In genomic region chr5:25030276-25030681, GRCm38 (mm10) we compare ENCODE assay signal across 9 mouse cellular contexts.
A peak's percentile ranks its signal among the peaks of the same experiment; 100 is the strongest.
DNase-seq lines count a peak whose midpoint lies in the region; ATAC-seq lines count a peak whose summit lies in the region.
"Had no signal": no experiment of that assay in that cellular context is flagged by ENCODE, and none has a peak within 500 bp of the region (broad histone marks: within the 10 kb centered on the region; RNA-seq: fewer than 3 reads in every experiment).

No protein-coding gene starts in this region.

- no peak overlapping the region for H3K27ac ChIP-seq in intestine, embryonic 15.5 days
- H3K27ac ChIP-seq: kidney, embryonic 15.5 days had no signal

- no peaks in the 10 kb centered on the region for H3K9me3 ChIP-seq in intestine, embryonic 15.5 days
- H3K9me3 ChIP-seq: kidney, embryonic 15.5 days had no signal

- no peaks in the 10 kb centered on the region for H3K27me3 ChIP-seq in intestine, embryonic 15.5 days (replicated peaks)
- H3K27me3 ChIP-seq: kidney, embryonic 15.5 days had no signal

- intact Hi-C loops in gastrocnemius, postnatal 14 days (cut with DNase I; ENCODE audit: low total_unique reads), result no loop called here

- H3K4me1 ChIP-seq in intestine, embryonic 15.5 days (replicated peaks), result peaks cover 5% of the 10 kb centered on the region; the same call in 1 of the 2 replicates

- no peak overlapping the region for H3K9ac ChIP-seq in intestine, embryonic 15.5 days
- H3K9ac ChIP-seq: kidney, embryonic 15.5 days had no signal

- 20% methylated on average over 3 of the region's 3 CpGs for WGBS in intestine, embryonic 15.5 days

- peak; percentile 59; the same call in 1 of the 2 replicates for ATAC-seq in intestine, embryonic 15.5 days

- no peak overlapping the region for H3K4me3 ChIP-seq in intestine, embryonic 15.5 days (replicated peaks)
- H3K4me3 ChIP-seq: kidney, embryonic 15.5 days had no signal

- peak; percentile 47 for DNase-seq in embryo, embryonic 10 days (ENCODE audit: low spot score)
- no peak for DNase-seq in embryo, embryonic 9.5 days (ENCODE audit: extremely low spot score)
- DNase-seq in fibroblast of lung, adult 2 months (ENCODE audit: low read depth), result peak; percentile 56
- DNase-seq in lung, postnatal 36 days, result peak; percentile 76
- DNase-seq in frontal cortex, postnatal 10 days (ENCODE audit: low spot score in 2 of 2), result no peak
- no peak for DNase-seq in urinary bladder, adult 2 months (ENCODE audit: low spot score)
- no peak for DNase-seq in gastrocnemius, postnatal 14 days

- H3K4me2 ChIP-seq in intestine, embryonic 15.5 days (replicated peaks), result no peak overlapping the region
- H3K4me2 ChIP-seq: kidney, embryonic 15.5 days had no signal

- H3K36me3 ChIP-seq in intestine, embryonic 15.5 days, result no peaks in the 10 kb centered on the region
- H3K36me3 ChIP-seq: kidney, embryonic 15.5 days had no signal

Comparison
In these comparisons a context has a peak if more than half of its experiments do, and no peak if none do; other contexts are left out.
1. DNase-seq: peak in embryo, embryonic 10 days (single experiment), fibroblast of lung, adult 2 months (single experiment) and lung, postnatal 36 days (single experiment); none in embryo, embryonic 9.5 days (single experiment), frontal cortex, postnatal 10 days (0 of 2), urinary bladder, adult 2 months (single experiment) and gastrocnemius, postnatal 14 days (single experiment).